Mouse (Mus musculus): ENCODE data around the gene Smco3.
A peak's percentile ranks its signal among the peaks of the same experiment; 100 is the strongest.
"Not testable (repeated sequence)": the region's sequence is repeated elsewhere in the genome, so short reads cannot be mapped to it uniquely, and the experiment has no call there.

Smco3 gene

GRCm38 (mm10) chr6:136835352-136835751 lies at the start of gene Smco3:
Gene Smco3, minus strand, starts transcription at chr6:136835452.
- no peak for DNase-seq (ENCODE audit: low spot score in 2 of 2)

DNA sequence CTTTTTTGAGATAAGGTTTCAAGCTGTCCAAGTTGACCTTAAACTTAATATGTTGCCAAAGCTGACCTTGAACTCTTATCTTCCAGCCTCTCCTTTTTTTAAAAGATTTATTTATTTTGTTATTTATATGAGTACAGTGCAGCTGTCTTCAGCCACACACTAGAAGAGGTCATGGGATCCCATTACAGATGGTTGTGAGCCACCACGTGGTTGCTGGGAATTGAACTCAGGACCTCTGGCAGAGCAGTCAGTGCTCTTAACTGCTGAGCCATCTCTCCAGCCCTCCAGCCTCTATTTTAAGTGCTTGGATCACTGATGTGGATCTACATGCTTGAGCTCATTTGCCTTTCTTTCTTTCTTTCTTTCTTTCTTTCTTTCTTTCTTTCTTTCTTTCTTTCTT lies 49.5 kb upstream of the Smco3 start:
- not testable (repeated sequence) for DNase-seq (ENCODE audit: low spot score in 2 of 2)

GRCm38 (mm10) chr6:136883961-136884360 lies 48.7 kb upstream of the Smco3 start:
- no peak for DNase-seq (ENCODE audit: low spot score in 2 of 2)

- no peak for DNase-seq (ENCODE audit: low spot score in 2 of 2)
These were observed 48.2 kb upstream of the Smco3 start for GRCm38 (mm10) chr6:136883431-136883915.

- no peak for DNase-seq (ENCODE audit: low spot score in 2 of 2)
These were observed 46.4 kb upstream of the Smco3 start for GRCm38 (mm10) chr6:136881678-136882077.

DNA sequence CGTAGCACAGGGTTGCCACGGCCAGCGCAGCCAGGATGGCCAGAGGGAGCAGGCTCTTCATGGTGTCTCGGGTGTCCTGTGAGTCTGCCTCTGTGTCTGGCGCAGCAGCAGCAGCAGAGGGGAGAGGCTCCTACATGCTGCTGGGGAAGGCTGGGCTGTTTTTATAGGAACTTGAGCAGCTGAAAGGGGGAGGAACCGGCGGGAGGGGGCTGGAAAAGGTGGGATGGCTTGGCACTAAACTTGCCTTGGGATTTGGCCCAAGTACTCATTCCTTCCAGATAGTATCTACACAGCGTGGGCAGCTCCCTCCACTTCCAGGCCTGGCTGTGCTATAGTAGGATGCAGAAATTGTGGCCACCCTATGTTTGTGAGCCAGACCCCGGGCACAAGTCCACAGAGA lies 40.4 kb upstream of the Smco3 start, which contains the start of gene Mgp:
Gene Mgp, minus strand, starts transcription at position 154 of the 400 bp plus-strand sequence.
- peak in 1 of 2 experiments; percentile 36 for DNase-seq (ENCODE audit: low spot score in 2 of 2)

GRCm38 (mm10) chr6:136874599-136874998 lies 39.3 kb upstream of the Smco3 start:
- peak; percentile 52 to 65 for DNase-seq (ENCODE audit: low spot score in 2 of 2)

DNA sequence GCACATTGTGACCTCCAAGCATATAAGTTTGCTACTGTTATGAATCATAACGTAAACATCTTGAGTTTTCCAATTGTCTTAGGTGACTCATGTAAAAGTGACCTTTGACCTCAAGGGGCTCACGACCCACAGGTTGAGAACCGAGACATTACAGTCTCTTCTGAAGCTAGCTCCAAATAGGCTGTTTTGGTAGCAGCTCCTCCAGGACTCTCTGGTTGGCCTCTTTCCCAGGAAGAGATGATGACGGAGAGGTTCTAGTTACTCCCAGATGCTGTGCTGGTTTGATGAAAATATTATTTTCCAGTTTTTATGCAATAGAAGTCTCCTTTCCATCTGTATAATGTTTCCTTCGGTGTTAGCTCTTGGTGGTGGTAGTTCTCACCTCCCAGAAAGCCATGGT lies 33.7 kb upstream of the Smco3 start:
- no peak for DNase-seq (ENCODE audit: low spot score in 2 of 2)

GRCm38 (mm10) chr6:136866150-136866549 lies 30.9 kb upstream of the Smco3 start:
- DNase-seq (ENCODE audit: low spot score in 2 of 2): no peak

GRCm38 (mm10) chr6:136865360-136865759 lies 30.1 kb upstream of the Smco3 start:
- no peak for DNase-seq (ENCODE audit: low spot score in 2 of 2)

GRCm38 (mm10) chr6:136861020-136861419 lies 25.8 kb upstream of the Smco3 start:
- no peak for DNase-seq (ENCODE audit: low spot score in 2 of 2)

DNA sequence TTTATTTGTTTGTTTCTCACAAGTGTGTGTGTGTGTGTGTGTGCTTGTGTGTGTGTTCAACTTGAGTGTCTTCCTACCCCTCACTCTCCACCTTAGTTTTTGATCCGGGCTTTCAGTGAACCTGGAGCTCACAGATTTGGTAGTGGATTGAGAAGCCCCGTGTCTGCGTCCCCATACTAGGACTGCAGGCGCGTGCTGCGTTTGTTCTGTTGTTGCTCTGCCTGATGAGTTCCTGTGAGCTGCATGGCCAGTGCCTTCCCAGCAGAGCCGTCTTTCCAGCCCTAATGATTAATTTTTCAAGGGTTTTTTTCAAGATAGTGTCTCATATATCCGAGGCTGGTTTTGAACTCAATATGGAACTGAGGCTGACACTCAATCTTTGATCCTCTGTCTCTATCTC lies 23.2 kb upstream of the Smco3 start:
- no peak for DNase-seq (ENCODE audit: low spot score in 2 of 2)

GRCm38 (mm10) chr6:136857873-136858260 lies 22.6 kb upstream of the Smco3 start:
- no peak for DNase-seq (ENCODE audit: low spot score in 2 of 2)

GRCm38 (mm10) chr6:136857186-136857872 lies 22.1 kb upstream of the Smco3 start, which contains the start of gene Art4:
Gene Art4, minus strand, starts transcription at chr6:136857733.
- no peak for DNase-seq (ENCODE audit: low spot score in 2 of 2)

DNA sequence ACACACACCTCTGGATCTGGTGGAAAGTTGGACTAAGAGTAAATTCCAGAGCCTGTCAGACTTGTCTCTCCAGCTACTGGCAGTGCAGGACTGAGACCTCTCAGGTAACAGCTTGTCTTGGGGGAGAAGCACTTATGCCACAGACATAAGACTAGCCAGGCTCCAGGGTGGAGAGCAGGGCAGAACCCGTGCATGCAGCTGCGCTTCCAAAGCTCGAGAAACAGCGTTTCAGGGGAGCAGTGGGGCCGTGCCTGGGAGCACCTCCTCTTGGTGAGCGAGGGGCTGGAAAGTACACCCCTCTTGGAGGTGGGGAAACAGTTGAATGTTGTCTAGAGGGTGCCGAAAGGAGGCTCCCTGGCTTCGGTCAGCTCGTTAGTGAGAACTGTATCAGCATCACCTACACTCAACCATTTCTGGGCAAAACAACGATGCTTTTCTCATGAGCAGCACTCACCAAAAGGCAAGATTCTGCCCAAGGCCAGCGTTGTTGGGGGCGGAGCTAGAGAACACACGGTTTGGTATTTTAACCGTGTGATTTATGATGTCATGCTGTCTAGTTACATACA lies 20.9 kb upstream of the Smco3 start:
- DNase-seq (ENCODE audit: low spot score in 2 of 2): no peak

GRCm38 (mm10) chr6:136855183-136855582 lies 19.9 kb upstream of the Smco3 start:
- DNase-seq (ENCODE audit: low spot score in 2 of 2): no peak

DNA sequence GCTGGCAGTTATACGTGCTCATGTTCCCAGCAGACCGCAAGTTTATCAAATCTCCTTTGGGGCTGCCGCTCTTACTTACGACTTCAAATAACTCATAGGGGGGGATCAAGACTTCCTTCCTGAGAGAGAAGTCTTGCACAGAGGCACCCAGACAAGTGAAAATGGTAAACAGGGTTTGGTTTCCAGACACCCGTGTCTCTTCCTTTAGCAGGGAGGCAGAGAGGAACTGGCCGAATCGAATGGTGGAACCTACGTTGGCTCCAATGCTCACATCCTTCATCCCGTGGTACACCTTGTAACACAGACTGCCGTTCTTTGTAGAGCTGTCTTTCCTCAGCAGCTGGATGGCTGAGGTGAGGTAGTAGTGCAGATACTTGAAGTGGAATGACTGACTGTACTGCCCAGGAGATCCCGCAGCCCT lies 19.1 kb upstream of the Smco3 start:
- no peak for DNase-seq (ENCODE audit: low spot score in 2 of 2)

DNA sequence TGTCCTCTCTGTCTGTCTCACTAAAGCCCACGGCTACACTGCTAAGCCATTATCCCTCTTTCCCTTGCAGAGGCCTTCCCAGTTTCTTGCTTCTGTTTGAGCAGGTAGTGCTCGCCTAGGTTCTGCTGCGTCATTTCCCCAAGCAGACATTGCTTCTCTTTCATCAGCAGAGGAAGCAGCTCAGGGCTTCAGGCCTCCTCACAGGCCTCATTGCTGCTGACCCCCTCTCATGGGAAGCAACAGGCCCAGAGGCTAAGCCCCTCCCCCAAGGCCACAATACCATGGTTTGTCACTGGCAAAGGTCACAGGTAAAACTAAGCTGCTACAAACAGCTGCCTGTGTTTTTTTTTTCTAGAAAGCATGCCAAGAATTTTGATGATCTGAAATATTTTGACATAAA lies 17.5 kb upstream of the Smco3 start:
- no peak for DNase-seq (ENCODE audit: low spot score in 2 of 2)

DNA sequence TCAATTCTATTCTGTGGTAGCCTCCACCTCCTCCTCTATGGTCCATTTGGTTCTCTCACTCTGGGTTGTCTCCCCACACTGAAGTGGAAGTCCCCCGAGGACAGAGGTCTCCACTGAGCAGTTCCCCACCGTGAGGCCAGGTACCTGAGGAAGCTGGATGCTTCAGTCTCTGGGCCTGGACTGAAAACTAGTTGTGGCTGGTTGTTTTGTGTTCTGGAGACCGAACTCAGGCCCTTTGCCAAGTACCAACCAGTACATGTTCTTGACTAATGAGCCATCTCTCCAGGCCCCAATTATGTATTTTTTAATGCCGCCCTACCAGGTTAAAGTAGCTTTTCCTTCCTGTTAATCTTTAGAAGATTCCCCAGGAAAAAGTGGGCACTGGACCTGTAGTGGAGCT lies 17.1 kb upstream of the Smco3 start:
- DNase-seq (ENCODE audit: low spot score in 2 of 2): no peak

DNA sequence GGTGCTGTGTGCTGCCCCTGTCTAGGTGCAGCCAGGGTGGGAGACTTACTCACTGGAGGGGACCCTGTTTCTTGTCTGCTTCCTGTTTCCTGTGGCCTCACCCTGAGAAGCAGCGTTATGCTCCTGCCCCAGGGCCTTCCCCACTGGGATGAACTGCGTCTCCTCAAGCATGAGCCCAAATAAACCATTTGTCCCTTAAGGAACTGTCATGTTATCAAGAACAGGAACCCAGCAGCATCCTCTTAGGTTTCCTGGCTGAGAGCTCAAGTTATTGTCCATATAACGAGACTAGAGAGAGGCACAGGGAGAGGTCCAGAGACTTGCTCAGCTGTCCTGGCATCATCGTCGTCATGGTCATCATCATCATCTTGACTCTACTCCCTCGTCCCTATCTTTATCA lies 15.0 kb upstream of the Smco3 start:
- DNase-seq (ENCODE audit: low spot score in 2 of 2): no peak

- no peak for DNase-seq (ENCODE audit: low spot score in 2 of 2)
These were observed 13.7 kb upstream of the Smco3 start for GRCm38 (mm10) chr6:136848971-136849370.

DNA sequence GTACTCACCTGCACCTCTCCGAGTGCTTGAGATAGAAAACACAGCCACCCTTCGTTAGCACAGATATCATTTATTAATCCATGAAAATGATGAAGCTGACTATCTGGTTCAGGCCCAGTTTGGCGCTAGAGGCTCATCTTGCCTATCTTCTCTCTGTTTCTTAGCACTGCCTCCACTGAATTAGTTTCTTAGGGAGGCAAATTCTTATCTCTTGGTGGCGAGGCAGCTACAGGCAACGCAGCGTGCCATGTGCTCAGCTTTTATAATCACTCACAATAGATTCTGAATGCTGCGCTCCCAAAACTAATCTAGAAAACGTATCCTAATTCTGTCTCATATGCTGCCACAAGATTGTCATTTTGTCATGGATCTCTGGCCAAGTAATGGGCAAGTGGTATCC lies 13.1 kb upstream of the Smco3 start:
- DNase-seq (ENCODE audit: low spot score in 2 of 2): no peak

- peak in 1 of 2 experiments; percentile 46 for DNase-seq (ENCODE audit: low spot score in 2 of 2)
These were observed 12.5 kb upstream of the Smco3 start for GRCm38 (mm10) chr6:136847790-136848189.

All from right cerebral cortex, postnatal 10 days (tissue).